Mouse (Mus musculus) natural killer cell, adult 2 months (primary cell): ENCODE results near the gene Klk1b9.
"Not testable (repeated sequence)": the region's sequence is repeated elsewhere in the genome, so short reads cannot be mapped to it uniquely, and the experiment has no call there.

Experiments used
- DNase-seq, 2 experiments: peaks; one replicate each; pipeline ENCODE4 v3.0.0; 2022; ENCODE audit warnings: low spot score in 2 of 2

Gene Klk1b9

DNA sequence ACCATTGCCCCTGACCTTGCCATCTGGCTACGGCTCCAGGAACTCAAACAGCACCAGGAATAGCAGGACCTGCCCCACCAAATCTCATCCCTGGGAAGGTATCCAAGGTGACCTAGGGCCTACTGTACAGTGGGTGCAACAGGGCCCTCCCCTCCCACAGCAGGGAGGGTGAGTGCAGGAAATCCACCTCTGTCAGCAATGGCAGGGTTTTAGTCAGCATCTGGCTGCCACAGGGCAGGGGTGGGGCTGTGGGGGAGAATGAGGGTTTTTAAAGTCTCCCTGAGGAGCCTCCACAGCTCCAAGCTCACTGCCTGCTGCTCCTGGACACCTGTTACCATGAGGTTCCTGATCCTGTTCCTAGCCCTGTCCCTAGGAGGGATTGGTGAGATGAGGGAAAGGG, at the start of gene Klk1b9:
TSS of gene Klk1b9 (plus strand) at position 301 of the 400 bp plus-strand sequence.
- DNase-seq = not testable (repeated sequence)

- DNase-seq = no peak
Measured at GRCm38 (mm10) chr7:43928521-43928920, 47.3 kb upstream of the Klk1b9 start.

DNA sequence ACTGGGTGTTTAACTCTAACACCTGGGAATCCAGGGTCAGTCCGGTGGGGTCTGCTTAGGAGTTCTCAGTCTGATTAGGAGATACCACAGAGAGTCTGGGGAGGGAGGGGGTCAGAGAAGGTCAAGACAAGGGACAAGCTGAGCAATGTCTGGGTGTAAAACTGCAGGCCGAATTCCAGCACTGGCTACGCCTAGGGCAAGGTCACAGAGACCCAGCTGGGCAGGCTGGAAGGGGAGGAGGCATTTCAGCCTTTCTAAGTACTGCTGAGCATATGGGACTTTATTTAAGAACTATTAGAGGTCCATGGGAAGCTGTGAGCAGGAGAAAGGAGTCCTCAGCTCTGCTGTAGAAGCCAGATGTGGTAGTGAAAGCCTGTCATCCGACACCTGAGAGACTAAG, 43.5 kb upstream of the Klk1b9 start:
- DNase-seq = no peak

- no peak for DNase-seq
Measured at GRCm38 (mm10) chr7:43933440-43933839, 42.4 kb upstream of the Klk1b9 start, which contains the start of gene Klk15. TSS of gene Klk15 (plus strand) at chr7:43933740.

- DNase-seq = no peak
Measured at GRCm38 (mm10) chr7:43934747-43935146, 41.1 kb upstream of the Klk1b9 start.

DNA sequence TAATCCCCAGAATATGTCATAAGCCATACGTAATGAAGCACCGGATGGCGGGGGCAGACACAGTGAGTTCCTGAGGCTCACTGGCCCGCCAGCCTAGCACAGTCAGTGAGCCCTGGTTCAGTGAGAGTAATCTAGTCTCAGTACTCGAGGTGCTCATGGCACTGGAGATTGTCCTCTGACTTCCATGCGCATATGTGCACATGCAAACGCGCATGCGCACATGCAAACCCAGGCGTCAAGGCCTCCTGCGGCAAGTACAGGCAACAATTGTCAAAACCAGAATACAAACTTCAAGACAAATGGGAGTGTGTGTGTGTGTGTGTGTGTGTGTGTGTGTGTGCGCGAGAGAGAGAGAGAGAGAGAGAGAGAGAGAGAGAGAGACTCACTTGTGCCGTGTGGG, 39.3 kb upstream of the Klk1b9 start:
- no peak for DNase-seq

DNA sequence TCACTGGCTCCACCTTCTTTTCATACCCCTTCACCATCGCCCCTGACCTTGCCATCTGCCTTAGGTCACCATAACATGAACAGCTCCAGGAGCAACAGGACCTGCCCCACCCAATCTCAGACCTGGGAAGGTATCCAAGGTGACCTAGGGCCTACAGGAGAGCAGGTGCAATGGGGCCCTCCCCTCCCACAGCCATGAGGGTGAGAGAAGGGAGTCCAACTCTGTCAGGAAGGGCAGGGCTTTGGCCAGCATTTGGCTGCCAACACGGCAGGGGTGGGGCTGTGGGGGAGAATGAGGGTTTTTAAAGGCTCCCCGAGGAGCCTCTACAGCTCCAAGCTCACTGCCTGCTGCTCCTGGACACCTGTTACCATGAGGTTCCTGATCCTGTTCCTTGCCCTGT, 33.6 kb upstream of the Klk1b9 start:
- not testable (repeated sequence) for DNase-seq

DNA sequence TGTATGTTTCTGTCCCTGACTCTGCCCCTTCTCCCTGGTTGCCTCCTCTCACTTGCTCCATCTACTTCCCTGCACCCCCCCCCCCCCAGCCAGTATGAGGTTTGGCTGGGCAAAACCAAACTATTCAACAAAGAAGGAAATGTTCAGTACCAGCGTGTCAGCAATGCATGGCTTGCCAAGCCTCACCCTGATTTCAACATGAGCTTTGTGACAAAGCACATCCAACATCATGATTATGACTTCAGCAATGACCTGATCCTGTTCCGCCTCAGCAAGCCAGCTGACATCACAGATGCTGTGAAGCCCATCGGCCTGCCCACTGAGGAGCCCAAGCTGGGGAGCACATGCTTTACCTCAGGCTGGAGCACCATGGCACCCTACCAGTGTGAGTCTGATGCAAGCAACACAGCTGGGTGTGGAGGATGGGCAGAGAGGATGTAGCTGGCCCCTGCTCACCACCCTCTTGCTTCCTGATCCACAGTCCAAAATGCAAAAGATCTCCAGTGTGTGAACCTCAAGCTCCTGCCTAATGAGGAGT, 31.1 kb upstream of the Klk1b9 start:
- DNase-seq = no peak

- DNase-seq = no peak
Measured at GRCm38 (mm10) chr7:43950364-43950763, 25.5 kb upstream of the Klk1b9 start, which contains the start of gene Klk1b8. TSS of gene Klk1b8 (plus strand) at chr7:43950664.

- no peak for DNase-seq
Measured at GRCm38 (mm10) chr7:43952703-43953102, 23.2 kb upstream of the Klk1b9 start.

DNA sequence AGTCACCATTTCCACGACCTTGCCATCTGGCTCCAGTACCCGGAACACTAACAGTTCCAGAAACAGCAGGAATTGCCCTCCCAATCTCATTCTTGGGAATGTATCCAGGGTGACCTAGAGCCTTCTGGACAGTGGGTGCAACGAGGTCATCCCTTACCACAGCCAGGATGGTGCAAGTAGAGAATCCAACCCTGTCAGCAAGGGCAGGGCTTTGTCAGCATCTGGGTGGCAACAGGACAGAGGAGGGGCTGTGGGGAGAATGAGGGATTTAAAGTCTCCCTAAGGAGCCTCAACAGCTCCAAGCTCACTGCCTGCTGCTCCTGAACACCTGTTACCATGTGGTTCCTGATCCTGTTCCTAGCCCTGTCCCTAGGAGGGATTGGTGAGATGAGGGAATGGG, 9.4 kb upstream of the Klk1b9 start, which contains the start of gene Klk1b1:
TSS of gene Klk1b1 (plus strand) at position 301 of the 400 bp plus-strand sequence.
- no peak for DNase-seq

- DNase-seq = no peak
Measured at GRCm38 (mm10) chr7:43967058-43967457, 8.8 kb upstream of the Klk1b9 start.

GRCm38 (mm10) chr7:43967612-43968011, 8.2 kb upstream of the Klk1b9 start:
- no peak for DNase-seq

DNA sequence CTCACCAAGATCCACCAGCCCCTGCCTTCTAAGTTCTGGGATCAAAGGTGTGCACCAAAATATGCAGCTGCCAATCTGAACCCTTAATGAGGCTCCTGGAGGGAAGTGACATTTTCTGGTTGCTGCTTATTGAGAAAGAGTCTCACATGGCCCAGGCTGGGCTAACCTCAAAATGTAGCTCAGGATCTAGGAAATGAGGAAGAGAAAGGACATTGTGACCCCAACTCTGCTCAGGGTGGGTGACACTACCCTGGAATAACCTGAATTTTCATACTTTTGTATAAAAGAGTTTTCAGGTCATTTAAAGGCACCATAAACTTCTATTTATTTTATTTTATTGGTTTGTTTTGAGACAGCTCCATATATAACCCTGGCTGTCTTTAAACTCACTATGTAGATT, 9.8 kb downstream of the Klk1b9 start:
- DNase-seq = no peak

- not testable (repeated sequence) for DNase-seq
Measured at GRCm38 (mm10) chr7:43994821-43995220, 19.0 kb downstream of the Klk1b9 start.

DNA sequence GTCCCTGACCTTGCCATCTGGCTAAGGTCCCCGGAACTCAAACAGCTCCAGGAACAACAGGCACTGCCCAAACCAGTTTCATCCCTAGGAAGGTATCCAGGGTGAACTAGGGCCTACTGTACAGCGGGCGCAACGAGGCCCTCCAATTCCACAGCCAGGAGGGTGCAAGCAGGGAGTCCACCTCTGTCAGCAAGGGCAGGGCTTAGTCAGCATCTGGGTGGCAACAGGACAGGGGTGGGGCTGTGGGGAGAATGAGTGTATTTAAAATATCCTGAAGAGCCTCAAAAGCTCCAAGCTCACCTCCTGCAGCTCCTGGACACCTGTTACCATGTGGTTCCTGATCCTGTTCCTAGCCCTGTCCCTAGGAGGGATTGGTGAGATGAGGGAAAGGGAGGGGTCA, 19.7 kb downstream of the Klk1b9 start, which contains the start of gene Klk1b11:
TSS of gene Klk1b11 (plus strand) at position 301 of the 400 bp plus-strand sequence.
- DNase-seq = not testable (repeated sequence)

- DNase-seq = no peak
Measured at GRCm38 (mm10) chr7:44004847-44005246, 29.0 kb downstream of the Klk1b9 start.

DNA sequence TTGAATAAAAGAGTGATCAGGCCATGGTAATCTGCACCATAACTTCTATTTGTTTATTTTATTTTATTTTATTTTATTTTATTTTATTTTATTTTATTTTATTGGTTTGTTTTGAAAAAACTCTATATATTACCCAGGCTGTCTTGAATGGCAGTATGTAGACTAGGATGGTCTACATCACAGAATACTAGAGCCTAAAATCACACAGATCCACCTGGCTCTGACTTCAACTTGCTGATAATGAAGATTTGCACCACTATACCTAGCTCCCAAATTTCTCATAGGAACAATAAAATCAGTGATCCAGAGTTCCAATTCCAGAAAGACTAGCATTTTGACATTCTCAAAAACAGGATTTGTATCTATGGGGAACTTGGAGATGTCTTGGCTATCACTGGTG, 36.0 kb downstream of the Klk1b9 start, which contains the start of gene Klk1b26:
TSS of gene Klk1b26 (plus strand) at position 301 of the 400 bp plus-strand sequence.
- not testable (repeated sequence) for DNase-seq

- not testable (repeated sequence) for DNase-seq
Measured at GRCm38 (mm10) chr7:44014666-44015065, 38.8 kb downstream of the Klk1b9 start.

GRCm38 (mm10) chr7:44015071-44015470, 39.2 kb downstream of the Klk1b9 start:
- no peak for DNase-seq
